Mouse (Mus musculus) spleen, postnatal 10 days (tissue): ENCODE results near the gene Actl6b.

Experiments used
- DNase-seq, 2 experiments: peaks; one replicate each; pipeline ENCODE4 v3.0.0; 2021 to 2022; ENCODE audit warnings: low spot score in 2 of 2

Gene Actl6b

DNA sequence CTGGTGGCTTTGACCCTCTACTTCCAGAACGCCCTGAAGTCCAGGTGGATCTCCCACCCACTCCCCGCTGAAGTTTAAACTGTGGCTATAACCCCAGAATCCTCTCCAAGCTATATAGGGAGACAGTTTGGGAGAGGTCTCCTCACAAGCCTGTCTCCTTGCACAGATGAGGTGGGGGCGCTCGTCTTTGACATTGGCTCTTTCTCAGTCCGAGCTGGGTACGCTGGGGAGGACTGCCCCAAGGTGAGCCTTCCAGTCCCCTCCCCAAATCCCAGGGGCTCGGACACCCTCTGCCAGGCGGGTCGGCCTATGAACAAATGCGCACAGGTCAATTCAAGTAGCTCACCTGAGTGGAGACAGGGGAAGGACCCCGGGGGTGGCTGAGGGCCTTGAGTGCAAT, 581 bp downstream of the Actl6b start:
- DNase-seq, result no peak

DNA sequence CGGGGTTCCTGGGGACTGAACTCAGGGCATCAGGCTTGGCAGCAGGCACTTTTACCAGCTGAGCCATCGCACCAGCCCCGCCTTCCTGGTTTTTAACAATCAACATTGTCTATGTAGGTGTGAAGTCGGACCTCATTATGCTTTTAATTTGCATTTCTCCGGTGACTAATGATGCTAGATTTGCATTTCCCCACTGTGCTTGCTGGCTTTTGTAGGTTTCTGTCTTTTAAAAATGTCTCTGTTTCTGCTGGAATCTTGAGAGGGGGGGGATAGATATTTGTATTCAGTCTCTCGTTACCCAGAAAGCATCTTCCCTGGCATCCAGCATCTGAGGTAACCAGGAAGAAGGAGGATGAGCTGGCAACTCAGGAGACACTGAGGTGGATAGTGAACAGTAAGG, 8.2 kb downstream of the Actl6b start:
- no peak for DNase-seq

DNA sequence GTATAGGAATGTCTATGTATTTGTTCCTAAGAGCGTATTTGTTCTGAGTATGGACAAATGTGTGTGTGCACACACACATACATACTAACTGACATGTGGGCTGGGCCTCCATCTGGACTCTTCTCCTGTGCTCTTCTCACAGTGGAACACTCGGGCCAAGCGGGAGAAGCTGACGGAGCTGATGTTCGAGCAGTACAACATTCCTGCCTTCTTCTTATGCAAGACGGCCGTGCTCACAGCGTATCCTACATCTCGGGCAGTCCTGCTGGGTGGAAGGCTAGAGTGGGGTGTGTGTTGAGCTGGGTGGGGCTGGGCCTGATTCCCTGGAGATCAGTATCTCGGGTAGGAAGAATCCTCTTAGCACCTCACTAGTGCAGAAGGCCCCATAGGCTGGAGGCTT, 9.6 kb downstream of the Actl6b start:
- no peak for DNase-seq

DNA sequence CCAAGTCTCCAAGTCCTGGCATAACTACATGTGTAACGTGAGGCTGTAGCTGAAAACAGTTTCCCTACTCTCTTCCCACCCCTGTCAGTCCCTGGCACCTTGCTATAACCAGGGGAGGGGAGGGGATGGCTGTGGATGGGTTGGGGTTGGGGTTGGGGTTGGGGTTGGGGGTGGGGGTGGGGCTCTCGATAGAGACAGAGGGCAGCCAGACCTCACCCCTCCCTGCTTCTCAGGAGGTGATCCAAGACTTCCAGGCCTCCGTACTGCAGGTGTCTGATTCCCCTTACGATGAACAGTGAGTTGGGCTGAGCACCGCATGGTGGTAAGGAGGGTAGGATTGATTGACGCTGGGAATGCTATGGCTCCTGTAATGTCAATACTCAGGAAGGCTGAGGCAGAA, 12.4 kb downstream of the Actl6b start:
- DNase-seq, result no peak

DNA sequence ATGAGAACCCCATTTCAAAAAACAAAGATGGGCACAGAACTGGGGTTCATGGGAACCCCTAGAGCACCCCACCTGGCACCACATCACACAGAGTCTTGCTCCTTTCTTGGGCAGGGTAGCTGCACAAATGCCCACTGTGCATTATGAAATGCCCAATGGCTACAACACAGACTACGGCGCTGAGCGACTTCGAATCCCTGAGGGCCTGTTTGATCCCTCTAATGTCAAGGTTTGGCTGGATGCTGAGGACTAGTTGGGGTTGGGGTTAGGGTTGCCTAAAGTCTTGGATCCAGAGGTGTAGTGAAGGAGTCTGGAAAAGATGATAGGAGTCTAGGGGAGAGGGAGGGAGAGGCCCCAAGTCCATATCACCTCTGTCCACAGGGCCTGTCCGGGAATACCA, 13.1 kb downstream of the Actl6b start:
- no peak for DNase-seq

DNA sequence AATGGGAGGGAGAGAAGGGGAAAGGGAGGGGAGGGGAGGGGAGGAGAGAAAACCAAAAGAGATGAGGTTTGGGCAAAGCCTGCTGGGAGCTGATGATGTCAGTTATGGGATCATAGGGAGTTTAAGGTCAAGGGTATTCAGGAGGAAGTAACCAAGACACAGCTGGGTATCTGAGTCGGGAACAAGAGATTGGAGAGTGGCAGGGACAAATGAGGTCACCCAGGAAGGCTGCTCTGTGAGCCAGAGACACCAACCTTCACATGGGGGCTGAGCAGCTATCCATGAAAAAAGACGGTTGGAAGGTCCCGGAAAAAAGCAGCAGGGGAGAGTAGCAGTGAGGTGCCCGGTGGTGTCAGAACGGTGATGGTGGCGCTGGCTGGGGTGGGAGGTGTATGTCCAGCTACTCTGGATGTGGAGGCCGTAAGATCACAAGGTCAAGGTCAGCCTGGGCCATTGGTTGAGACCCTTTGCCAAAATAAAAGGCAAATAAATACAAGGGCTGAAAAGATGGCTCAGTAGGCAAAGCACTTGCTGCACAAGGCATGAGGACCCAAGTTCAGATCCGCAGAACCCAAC, 15.0 kb downstream of the Actl6b start:
- no peak for DNase-seq

DNA sequence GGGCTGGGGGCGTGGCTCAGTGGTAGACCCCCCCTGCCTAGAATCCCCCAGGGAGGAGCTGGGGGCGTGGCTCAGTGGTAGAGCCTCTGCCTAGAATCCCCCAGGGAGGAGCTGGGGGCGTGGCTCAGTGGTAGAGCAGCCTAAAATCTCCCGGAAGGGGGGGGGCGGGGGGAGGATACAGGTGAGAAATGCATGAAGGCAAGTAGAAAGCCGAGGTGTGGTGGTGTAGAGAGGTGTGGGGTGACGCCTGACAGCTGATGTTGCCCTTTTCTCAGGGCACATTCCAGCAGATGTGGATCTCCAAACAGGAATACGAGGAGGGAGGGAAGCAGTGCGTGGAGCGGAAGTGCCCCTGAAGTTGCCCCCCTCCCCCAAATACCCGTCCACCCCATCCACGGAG, 15.7 kb downstream of the Actl6b start:
- DNase-seq, result peak in 1 of 2 experiments; percentile 32

DNA sequence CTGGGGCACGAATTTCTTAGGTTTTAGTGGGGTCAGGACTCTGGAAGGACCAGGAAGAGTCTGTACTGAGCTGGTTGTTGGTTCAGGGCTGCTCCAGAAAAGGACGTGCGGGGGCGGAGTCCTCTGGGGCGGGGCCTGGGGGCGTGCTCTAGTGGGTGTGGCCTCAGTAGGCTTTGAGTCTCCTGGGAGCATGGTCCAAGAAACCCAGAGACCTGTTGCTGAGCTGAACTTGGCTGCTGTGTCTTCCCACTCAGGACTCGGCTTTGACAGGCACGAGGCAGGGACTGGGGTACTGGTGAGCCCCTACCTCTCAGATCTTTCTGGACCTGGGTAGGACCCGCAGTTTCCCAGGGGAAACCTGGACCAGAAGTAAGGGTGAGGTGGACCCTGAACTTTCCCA, 16.3 kb downstream of the Actl6b start, which contains the start of gene Tfr2:
Tfr2 (plus strand) TSS at position 176 of the 400 bp plus-strand sequence.
- DNase-seq, result peak; percentile 76 to 90

DNA sequence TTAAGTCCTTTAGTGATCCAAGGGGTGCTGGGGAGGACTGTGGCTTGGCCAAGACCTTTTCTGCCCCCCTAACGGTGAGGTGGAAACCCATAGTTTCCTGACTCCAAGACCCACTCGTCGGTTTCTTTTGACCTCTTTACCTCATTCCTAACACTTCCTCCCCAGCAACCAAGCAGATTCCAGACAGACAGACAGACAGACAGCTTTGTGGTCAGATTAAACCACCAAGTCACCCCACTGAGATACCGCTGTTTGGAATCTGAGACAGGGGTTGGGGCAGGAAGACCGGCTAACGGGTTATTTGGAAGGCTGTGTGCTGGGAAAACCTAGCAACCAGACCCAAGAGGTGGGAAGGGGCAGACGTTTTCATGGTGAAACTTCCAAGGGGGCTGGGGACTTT, 16.9 kb downstream of the Actl6b start:
- peak in 1 of 2 experiments; percentile 32 for DNase-seq

DNA sequence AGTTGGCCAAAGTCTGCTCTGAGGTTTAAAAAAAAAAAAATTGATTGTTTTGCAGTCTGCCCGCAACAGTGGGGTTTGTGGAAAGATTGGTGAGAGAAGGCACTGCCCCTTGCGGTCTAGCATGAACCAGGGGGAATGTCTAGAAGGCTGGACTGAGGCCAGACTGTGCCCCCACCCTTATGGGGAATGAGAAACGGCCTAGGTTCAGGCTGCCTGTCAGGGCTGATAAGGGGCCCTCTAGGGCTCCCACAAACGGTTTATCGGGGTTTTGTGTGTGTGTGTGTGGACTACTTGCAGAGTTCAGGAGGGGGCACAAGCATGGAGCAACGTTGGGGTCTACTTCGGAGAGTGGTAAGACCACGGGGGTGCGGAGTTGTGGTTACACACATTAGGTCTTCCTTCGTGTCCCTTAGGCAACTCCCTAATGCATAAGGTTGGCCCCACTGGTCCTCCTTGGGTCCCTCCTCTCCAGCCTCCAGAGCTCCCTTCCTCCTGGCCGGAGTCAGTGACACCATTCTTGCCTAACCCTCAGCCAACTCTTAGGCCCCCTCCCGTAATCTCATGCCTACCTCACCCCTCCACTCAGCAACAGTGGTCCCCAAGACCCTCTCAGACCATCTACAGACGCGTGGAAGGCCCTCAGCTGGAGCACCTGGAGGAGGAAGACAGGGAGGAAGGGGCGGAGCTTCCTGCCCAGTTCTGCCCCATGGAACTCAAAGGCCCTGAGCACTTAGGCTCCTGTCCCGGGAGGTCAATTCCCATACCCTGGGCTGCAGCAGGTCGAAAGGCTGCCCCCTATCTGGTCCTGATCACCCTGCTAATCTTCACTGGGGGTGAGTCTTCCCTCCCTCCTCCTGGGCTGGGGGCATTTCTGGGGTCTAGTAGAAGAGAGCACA, 17.6 kb downstream of the Actl6b start:
- peak; percentile 70 to 73 for DNase-seq

DNA sequence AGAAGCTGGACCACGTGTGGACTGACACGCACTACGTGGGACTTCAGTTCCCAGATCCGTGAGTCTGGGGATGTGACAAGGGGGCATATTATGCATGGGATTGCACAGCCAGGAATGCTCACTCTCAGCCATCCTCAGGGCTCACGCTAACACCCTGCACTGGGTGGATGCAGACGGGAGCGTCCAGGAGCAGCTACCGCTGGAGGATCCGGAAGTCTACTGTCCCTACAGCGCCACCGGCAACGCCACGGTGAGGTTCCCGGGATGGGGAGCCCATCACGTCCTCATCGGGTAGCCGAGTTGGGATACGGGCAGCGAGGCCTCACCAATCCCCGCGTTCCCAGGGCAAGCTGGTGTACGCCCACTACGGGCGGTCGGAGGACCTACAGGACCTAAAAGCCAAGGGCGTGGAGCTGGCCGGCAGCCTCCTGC, 21.2 kb downstream of the Actl6b start:
- DNase-seq, result peak in 1 of 2 experiments; percentile 27

DNA sequence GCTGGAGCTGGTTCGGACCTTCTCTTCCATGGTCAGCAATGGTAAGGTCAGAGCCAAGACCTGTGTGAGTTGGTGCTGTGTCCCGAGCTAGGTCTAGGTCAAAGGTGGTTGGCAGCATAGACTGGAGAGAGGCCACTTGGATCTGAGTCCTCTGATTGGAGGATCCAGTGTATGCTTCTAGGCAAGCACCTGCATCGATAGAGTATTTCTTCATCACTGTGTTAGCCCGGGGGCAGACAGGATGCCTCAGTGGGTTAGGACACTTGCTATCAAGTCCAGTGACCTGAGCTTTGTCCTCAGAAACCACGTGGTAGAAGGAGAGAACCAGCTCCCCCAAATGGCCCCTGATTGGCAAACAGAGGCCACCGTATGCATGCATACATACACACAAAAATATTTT, 26.9 kb downstream of the Actl6b start:
- no peak for DNase-seq

DNA sequence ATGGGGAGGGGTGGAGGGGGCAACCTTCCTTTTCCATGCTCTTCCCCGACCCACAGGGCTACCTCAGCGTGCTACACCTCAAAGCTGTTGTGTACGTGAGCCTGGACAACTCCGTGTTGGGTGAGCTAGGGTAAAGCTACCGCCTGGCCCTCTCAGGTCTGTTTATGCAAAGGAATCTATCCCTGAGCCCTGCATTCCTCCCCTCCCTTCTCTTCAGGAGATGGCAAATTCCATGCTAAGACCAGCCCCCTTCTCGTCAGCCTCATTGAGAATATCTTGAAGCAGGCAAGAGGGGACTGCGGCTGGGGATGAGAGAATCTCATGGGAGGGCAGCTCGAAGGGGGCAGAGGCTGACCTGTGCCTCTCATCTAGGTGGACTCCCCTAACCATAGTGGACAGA, 29.4 kb downstream of the Actl6b start:
- no peak for DNase-seq

DNA sequence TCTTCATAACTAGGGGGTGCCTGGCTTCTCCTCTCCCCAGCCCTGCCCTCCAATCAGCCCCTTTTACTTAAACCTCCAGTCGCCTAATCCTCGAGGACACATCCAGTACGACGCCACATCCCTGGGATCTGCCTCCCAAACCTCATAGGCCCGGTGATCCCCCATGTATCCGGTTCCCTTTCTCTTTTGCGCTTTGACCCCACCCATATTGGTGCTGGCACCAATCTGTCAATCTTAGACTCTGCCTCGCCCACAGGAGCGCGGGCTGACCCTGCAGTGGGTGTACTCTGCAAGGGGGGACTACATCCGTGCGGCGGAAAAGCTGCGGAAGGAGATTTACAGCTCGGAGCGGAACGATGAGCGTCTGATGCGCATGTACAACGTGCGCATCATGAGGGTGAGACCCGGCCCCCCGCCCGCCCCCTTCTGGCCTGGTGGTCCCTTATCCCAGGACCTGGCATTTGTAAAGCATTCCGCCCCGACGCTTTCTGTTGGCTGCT, 30.4 kb downstream of the Actl6b start:
- no peak for DNase-seq

DNA sequence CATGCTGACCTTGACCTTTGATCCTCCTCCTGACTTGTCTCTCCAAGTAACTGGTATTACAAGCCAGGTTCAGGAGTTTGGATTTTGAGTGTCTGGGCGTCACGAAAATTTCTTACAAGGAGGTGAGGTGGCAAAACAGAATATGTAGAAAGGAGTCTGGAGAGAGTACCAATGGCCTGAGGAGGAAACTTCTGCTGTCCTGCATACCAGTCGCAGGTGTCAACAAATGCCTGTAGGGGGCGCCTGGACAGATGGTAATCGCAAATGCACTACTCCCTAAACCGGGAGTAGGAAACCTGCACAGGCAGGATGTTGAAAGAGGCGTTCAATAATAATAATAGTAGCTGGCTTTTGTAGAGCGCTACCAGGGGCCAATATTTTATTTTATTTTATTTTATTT, 31.7 kb downstream of the Actl6b start:
- peak; percentile 49 to 81 for DNase-seq

DNA sequence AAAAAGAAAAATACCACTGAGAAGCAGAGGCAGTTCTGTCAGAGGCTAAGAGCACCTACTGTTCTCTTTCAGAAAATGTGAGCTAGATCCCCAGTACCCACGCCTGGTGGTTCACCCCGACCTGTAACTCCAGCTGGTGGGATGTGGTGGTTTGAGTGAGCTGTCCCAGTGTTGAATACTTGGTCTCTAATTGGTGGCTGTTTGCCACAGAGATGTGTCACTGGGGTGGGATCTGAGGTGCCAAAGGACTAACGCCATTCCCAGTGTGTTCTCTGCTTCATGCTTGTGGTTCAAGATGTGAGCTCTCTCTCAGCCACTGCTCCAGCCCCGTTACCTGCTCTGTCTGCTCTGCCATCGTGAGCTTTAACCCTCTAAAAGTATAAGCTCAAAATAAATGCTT, 37.2 kb downstream of the Actl6b start:
- no peak for DNase-seq

DNA sequence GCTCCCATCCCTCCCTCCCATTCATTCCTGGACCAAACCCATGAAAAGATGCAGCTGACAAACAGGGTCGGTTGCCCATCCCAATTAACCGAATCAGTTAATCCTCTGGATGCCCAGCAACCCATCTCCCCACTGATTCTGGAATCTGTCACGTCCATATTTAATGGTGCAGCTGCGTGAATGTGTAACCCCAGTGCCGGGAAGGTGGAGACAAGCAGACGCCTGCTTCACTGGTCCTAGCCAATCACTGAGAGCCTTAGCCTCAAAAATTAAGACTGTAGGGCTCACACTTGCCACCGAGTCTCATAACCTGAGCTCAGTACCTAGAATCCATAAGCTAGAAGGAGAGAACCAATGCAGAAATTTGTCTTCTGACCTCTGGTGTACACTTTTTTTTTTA, 42.6 kb downstream of the Actl6b start:
- DNase-seq, result no peak

DNA sequence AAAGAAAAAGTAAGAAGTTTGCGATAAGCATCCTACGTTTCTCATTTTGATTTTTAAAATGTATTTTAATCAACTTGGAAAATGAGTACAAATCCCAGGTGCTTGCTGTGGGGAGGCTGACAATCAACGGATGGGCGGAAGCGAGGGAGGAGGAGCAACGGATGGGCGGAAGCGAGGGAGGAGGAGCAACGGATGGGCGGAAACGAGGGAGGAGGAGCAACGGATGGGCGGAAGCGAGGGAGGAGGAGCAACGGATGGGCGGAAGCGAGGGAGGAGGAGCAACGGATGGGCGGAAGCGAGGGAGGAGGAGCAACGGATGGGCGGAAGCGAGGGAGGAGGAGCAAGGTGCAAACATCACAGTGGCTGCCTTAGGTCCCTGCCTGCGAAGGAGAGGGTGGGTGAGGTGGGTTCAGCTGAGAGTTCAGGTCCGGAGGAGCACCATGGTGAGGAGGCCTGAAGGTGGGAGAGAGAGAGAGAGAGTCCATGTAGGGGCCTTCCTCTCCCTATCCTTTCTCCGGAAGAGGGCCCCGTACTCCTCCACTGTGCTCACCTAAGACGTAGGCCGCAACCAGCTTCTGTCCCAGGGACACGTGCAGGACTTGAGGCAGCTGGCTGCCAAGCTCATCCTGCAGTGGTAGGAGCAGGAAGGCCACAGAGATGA, 43.4 kb downstream of the Actl6b start:
- peak in 1 of 2 experiments; percentile 44 for DNase-seq

DNA sequence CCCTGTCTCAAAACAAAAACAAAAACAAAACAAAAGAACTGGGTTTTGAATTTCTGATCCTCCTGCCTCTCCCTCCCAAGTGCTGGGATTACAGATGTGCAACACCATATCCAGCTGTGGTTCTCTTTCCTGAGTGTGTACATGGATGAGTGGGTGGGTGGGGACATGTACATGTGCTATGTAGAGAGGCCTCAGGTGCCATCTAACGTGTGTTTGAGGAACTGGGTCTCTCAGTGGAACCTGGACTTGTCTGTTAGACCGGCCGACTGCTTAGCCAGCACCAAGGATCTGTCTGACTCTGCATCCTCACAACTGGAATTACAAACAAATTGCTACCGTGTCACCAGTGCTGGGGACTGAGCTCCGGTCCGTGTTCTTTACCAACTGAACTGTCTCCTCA, 44.3 kb downstream of the Actl6b start:
- no peak for DNase-seq

DNA sequence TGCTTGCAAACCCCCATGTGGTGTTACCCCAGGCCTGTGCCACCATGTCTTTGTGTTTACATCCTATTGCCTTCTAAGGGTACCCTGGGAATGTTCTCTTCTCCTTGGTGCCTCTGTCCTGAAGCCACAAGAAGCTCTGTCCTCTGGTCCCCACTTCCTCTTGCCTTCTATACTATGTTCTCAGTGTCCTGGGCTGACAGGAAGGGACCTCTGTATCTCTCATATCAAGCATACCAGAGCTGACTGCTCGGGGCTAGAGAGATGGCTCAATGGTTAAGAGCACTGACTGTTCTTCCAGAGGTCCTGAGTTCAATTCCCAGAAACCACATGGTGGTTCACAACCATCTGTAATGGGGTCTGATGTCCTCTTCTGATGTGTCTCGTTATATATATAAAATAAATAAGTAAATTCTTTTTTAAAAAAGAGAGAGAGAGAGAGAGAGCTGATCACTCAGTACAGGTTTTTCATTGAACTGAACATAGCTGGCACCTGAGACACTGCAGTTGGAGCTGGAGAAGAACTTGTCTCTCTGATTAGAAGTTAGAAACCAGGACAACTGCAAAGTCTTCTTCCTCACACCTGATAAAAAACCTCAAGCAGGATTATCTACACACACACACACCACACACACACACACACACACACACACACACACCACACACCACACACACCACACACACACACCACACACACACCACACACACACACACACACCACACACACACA, 44.9 kb downstream of the Actl6b start:
- DNase-seq, result no peak

DNA sequence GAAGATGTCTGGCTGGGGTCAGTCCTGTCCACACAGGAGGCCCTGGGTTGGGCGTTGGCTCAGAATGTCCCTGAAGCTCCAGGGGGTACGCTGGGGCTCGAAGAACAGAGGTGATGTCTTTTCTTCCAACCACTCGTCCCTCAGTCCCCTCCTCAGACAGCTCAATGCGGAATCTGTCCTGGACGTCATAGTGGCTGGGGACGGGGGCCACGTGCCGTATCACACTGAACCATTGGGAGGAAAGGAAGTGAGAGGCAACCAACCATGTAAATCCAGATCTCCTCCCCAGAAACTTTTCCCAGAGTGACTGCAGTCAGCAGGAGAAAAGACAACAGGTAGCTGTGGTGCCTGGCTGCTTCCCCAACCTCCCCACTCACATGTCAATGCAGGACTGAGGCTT, 46.3 kb downstream of the Actl6b start:
- DNase-seq, result no peak

DNA sequence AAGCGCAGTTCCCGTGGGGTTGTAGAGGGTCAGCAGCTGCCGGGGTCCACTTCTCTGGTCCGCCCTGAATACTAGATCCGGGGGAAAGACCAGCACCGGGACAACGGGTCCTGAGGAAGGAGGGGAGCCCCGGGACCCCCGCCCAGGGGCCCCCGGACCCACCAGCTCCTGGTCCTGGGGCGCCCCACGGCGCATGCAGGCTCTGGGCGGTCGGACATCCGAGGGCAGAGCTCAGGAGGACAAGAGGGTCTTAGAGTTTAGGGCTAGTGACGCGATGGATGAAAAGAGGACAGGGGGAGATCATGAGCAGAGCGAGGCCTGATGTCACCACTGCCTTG, 46.9 kb downstream of the Actl6b start:
- no peak for DNase-seq
